Mouse (Mus musculus) midbrain, embryonic 13.5 days (tissue): ENCODE data around the gene Plcb4. TPM values are rescaled to one million over a fixed set of nuclear protein-coding genes. Genes with fewer than 3 reads are reported as not detected.

Experiments used
- ATAC-seq: fragments of 200-750 bp; cut with Nextera tagmentation; 2 replicates; pipeline ENCODE4 v1.8.0; 2017; ENCODE audit warnings: mild to moderate bottlenecking, moderate TSS enrichment, moderate library complexity
- H3K27ac ChIP-seq: fragments of 300-500 bp; sonication (generic); 2 replicates; pipeline ENCODE4 v1.5.1; 2015; ENCODE audit warnings: inconsistent platforms, mild to moderate bottlenecking, moderate library complexity
- H3K27me3 ChIP-seq: fragments of 300-500 bp; sonication (generic); 2 replicates; pipeline ENCODE4 v1.6.1; 2015; ENCODE audit warnings: mild to moderate bottlenecking, inconsistent platforms
- H3K36me3 ChIP-seq: fragments of 300-500 bp; sonication (generic); 2 replicates; pipeline ENCODE4 v1.6.1; 2015; ENCODE audit warnings: mild to moderate bottlenecking, inconsistent platforms
- H3K4me1 ChIP-seq: fragments of 300-500 bp; sonication (generic); replicated peaks from 2 replicates; pipeline ENCODE4 v1.6.1; 2015; ENCODE audit warnings: inconsistent platforms
- H3K4me2 ChIP-seq: fragments of 300-500 bp; sonication (generic); replicated peaks from 2 replicates; pipeline ENCODE4 v1.6.1; 2015; ENCODE audit warnings: moderate library complexity, mild to moderate bottlenecking, inconsistent platforms
- H3K4me3 ChIP-seq: fragments of 300-500 bp; sonication (generic); replicated peaks from 2 replicates; pipeline ENCODE4 v1.5.1; 2015; ENCODE audit warnings: mild to moderate bottlenecking, inconsistent platforms
- H3K9ac ChIP-seq: fragments of 300-500 bp; sonication (generic); replicated peaks from 2 replicates; pipeline ENCODE4 v1.6.1; 2015; ENCODE audit warnings: mild to moderate bottlenecking, inconsistent platforms
- H3K9me3 ChIP-seq: fragments of 300-500 bp; sonication (generic); 2 replicates; pipeline ENCODE4 v1.6.1; 2016; ENCODE audit warnings: mild to moderate bottlenecking, inconsistent platforms
- whole genome bisulfite sequencing: fragments of 180-500 bp; shearing (Covaris S2); methylation state at CpG from one replicate; pipeline ENCODE4 v1.1.7; 2015; 5-methylcytosine and 5-hydroxymethylcytosine counted together
- polyA plus RNA-seq: library from polyadenylated mRNA; unstranded; fragments of >200 nt; fragmentation: Nextera tagmentation; extraction: Ambion mirVana; gene quantifications from 2 replicates; pipeline ENCODE4 v1.2.1, GENCODE M21; 2015

Plcb4 gene
- polyA plus RNA-seq, 1 experiment from 2014 or later = 38.2 TPM

DNA sequence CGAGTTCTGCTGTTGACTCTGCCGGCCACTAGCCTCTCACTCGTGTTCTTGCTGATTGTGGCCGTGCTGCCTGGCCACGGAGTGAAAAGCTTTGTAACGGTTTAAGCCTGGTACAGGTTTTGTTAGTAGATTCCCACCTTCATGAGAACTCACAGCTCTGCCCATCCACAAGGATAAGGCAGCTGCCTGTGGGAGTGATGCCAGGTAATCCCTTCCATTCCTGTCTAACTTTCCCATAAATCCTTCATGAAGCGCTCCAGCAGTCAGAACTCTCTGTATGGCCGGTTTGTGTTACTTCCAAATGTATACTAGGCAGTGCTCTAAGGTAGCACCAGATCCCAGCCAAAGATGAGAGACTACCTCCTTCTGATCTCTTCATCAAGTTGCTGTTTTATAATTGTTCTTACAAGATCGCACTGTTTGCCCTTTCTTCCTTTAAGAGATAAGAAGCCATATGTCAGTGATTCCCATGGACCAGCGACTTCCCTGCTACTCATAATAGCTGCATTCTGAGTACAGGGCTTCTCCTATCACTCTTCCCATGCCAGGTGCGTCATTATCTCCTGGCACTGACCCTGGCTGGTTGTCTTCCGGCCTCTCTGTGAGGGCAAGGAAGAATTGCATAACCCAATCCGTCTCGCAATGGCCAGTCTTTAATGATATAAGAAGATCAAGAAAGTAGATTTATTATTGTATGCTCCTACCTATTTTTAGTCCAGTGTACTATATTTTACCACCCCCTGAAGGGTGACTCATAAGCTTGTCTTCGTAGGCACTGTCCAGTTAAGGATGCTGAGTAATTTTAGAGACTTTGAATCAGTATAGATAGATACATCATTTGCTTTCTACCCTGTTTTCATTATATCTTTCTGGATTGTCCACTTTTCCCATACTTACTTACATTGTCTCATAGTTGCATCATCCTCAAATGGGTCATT is 147.2 kb downstream of the Plcb4 start:
- no peak overlapping the region for H3K4me3 ChIP-seq

DNA sequence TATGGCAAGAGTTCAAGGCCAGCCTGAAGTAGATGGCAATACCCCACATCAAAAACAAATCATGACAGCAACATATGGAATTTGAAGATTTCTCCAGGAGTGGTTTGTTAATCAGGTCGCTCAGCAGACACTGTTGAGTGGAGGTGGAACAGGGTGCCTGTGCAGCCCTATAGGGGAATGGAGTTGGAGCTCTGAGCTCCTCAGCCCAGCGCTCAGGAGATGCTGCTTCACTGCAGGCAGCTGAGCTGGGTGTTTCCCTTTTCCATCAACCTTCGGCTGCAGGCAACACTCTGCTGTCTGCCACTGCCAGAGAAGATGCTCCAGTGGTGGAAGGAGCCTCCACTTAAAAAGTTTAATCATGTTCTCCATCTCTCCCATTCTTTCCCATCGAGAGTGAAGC is 149.5 kb downstream of the Plcb4 start:
- H3K9me3 ChIP-seq = no peaks in the 10 kb centered on the region
- no peak overlapping the region for H3K9ac ChIP-seq
- no peaks in the 10 kb centered on the region for H3K36me3 ChIP-seq
- ATAC-seq = no peak
- no peak overlapping the region for H3K27ac ChIP-seq
- H3K4me1 ChIP-seq = no peaks in the 10 kb centered on the region
- H3K4me2 ChIP-seq = no peak overlapping the region
- WGBS = 80% methylated on average over 4 of the region's 4 CpGs
- no peak overlapping the region for H3K4me3 ChIP-seq
- no peaks in the 10 kb centered on the region for H3K27me3 ChIP-seq

More for the DNA sequence above, 147.2 kb downstream of the Plcb4 start:
- no peaks in the 10 kb centered on the region for H3K36me3 ChIP-seq
- H3K27me3 ChIP-seq = no peaks in the 10 kb centered on the region
- no peak for ATAC-seq
- no peak overlapping the region for H3K27ac ChIP-seq
- H3K9me3 ChIP-seq = no peaks in the 10 kb centered on the region
- WGBS = 90% methylated on average over 15 of the region's 15 CpGs
- no peak overlapping the region for H3K4me2 ChIP-seq
- H3K9ac ChIP-seq = no peak overlapping the region
- H3K4me1 ChIP-seq = no peaks in the 10 kb centered on the region

- no peaks in the 10 kb centered on the region for H3K27me3 ChIP-seq
- ATAC-seq = no peak
Observed at GRCm38 (mm10) chr2:135810841-135811240, 152.0 kb downstream of the Plcb4 start.

GRCm38 (mm10) chr2:135811453-135812101 is 152.8 kb downstream of the Plcb4 start:
- no peak overlapping the region for H3K9ac ChIP-seq
- no peaks in the 10 kb centered on the region for H3K27me3 ChIP-seq
- H3K4me1 ChIP-seq = no peaks in the 10 kb centered on the region
- peaks cover 9% of the 10 kb centered on the region for H3K36me3 ChIP-seq
- no peak overlapping the region for H3K4me3 ChIP-seq
- no peak overlapping the region for H3K4me2 ChIP-seq
- WGBS = 84% methylated on average over 5 of the region's 5 CpGs
- H3K9me3 ChIP-seq = no peaks in the 10 kb centered on the region; the same call in 1 of the 2 replicates
- H3K27ac ChIP-seq = no peak overlapping the region
- ATAC-seq = no peak

More at GRCm38 (mm10) chr2:135810841-135811240, 152.0 kb downstream of the Plcb4 start:
- Histone ChIP-seq H3K27ac (no peak overlapping the region), H3K9me3 (no peaks in the 10 kb centered on the region; the same call in 1 of the 2 replicates), H3K9ac (no peak overlapping the region), H3K4me2 (no peak overlapping the region), H3K4me1 (no peaks in the 10 kb centered on the region), H3K4me3 (no peak overlapping the region), H3K36me3 (peaks cover 9% of the 10 kb centered on the region)
- WGBS = 84% methylated on average over 6 of the region's 6 CpGs

DNA sequence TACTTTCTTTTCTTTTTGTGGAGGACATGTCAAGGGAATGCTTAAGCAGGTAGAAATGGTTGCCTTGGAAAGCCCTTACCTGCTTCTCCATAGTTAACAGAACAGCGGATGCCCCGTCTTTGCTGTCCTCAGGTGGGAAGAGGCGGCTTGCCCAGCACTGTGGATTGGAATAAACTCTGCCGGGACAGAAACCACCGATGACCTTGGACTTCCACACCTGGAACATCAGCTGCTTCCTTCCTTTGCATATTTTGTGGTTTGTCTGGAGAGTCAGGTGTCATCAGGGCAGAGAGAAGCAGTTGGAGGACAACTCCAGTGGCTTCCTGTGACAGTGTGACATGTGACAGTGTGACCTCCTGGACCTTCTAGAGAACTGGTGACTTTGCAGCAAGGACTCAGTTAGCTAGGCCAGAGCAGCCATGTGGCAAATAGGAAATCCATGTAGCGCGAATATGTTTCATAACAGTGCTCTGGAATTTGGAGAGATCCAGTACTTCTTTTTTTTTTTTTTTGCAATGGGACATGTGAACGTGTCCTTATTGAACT is 154.0 kb downstream of the Plcb4 start:
- Histone ChIP-seq H3K27me3 (no peaks in the 10 kb centered on the region), H3K36me3 (peaks cover 9% of the 10 kb centered on the region), H3K4me3 (no peak overlapping the region), H3K9me3 (no peaks in the 10 kb centered on the region; the same call in 1 of the 2 replicates), H3K4me2 (no peak overlapping the region), H3K27ac (no peak overlapping the region), H3K9ac (no peak overlapping the region), H3K4me1 (no peaks in the 10 kb centered on the region)
- no peak for ATAC-seq
- 96% methylated on average over 8 of the region's 8 CpGs for WGBS

GRCm38 (mm10) chr2:135820691-135821090 is 161.9 kb downstream of the Plcb4 start:
- Histone ChIP-seq H3K27me3 (no peaks in the 10 kb centered on the region), H3K4me2 (no peak overlapping the region), H3K9me3 (no peaks in the 10 kb centered on the region), H3K9ac (no peak overlapping the region), H3K27ac (no peak overlapping the region), H3K4me3 (no peak overlapping the region), H3K36me3 (no peaks in the 10 kb centered on the region), H3K4me1 (peaks cover 3% of the 10 kb centered on the region)
- ATAC-seq = no peak
- WGBS = 80% methylated on average over 2 of the region's 2 CpGs

- Histone ChIP-seq H3K9ac (no peak overlapping the region), H3K4me1 (peaks cover 6% of the 10 kb centered on the region), H3K27ac (no peak overlapping the region), H3K36me3 (no peaks in the 10 kb centered on the region), H3K4me3 (no peak overlapping the region), H3K4me2 (no peak overlapping the region), H3K27me3 (no peaks in the 10 kb centered on the region), H3K9me3 (no peaks in the 10 kb centered on the region)
- no peak for ATAC-seq
- 100% methylated on average over 1 of the region's 1 CpGs for WGBS
Observed at GRCm38 (mm10) chr2:135823690-135824089, 164.9 kb downstream of the Plcb4 start.

- H3K36me3 ChIP-seq = no peaks in the 10 kb centered on the region
- H3K4me3 ChIP-seq = no peak overlapping the region
- H3K4me1 ChIP-seq = peaks cover 6% of the 10 kb centered on the region
- no peak overlapping the region for H3K9ac ChIP-seq
- no peaks in the 10 kb centered on the region for H3K9me3 ChIP-seq
- no peaks in the 10 kb centered on the region for H3K27me3 ChIP-seq
- no peak for ATAC-seq
- no peak overlapping the region for H3K27ac ChIP-seq
- H3K4me2 ChIP-seq = no peak overlapping the region
- 95% methylated on average over 1 of the region's 1 CpGs for WGBS
Observed at GRCm38 (mm10) chr2:135824757-135825156, 165.9 kb downstream of the Plcb4 start.

DNA sequence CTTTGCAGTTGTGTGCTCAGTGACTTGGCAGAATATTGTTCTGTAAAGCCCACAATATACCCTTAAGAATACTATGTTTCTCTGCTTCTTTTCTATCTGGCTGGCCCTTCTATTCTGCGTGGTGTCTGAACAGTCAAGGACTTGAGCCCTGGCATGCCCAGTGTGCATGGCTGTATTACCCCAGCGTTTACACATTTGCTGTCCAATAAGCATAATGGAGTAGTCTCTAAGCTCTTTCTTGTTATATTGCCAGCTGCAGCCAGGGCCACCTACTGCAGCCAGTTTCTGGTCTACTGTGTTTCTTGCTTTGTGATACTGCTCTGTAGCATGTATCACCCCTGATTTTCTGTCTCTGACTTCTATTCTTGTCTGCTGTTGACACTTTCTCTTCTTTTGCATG is 166.8 kb downstream of the Plcb4 start:
- Histone ChIP-seq H3K4me1 (peaks cover 6% of the 10 kb centered on the region), H3K4me2 (no peak overlapping the region), H3K36me3 (no peaks in the 10 kb centered on the region), H3K4me3 (no peak overlapping the region), H3K27ac (peak overlapping the region; percentile 10), H3K9me3 (no peaks in the 10 kb centered on the region), H3K9ac (no peak overlapping the region), H3K27me3 (no peaks in the 10 kb centered on the region)
- no peak for ATAC-seq
- 84% methylated on average over 2 of the region's 2 CpGs for WGBS

DNA sequence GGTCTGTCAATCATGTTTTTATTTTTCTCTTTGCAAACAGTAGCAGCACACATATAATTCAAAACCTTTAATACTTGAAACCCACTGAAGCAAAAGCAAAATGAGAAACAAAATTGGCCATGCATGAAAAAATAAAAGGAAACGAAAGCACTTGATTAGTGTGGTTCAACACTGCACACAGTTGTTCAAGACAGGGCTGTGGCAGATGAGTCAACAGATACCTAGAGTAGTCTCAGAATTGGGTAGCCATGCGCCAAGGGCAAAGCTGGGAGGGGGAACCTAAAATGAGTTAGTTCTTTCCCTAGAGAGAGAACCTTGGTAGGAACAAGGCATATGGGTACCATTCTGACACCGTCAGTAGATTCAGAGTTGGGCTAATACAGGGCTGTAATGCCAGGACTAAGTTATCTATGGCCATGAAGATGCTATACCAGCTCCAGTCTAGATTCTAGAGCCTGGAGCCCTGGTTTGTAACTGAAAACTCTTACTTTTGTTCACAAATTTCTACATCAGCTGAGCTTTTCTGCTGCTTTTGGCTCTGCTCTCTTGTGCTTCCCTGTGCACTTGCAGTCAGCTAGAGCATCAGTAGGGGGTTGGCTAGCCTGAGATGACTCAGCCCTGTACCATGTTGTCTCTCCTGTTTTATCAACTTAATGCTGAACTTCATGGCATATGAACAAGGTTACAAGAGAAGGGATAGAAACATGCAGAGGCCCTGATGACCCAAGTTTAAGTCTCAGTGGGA is 168.0 kb downstream of the Plcb4 start:
- peaks cover 6% of the 10 kb centered on the region for H3K4me1 ChIP-seq
- H3K27ac ChIP-seq = no peak overlapping the region
- no peak overlapping the region for H3K4me3 ChIP-seq
- H3K9me3 ChIP-seq = no peaks in the 10 kb centered on the region
- WGBS = 86% methylated on average over 3 of the region's 3 CpGs
- H3K36me3 ChIP-seq = no peaks in the 10 kb centered on the region
- H3K4me2 ChIP-seq = no peak overlapping the region
- H3K27me3 ChIP-seq = no peaks in the 10 kb centered on the region
- ATAC-seq = no peak
- no peak overlapping the region for H3K9ac ChIP-seq

DNA sequence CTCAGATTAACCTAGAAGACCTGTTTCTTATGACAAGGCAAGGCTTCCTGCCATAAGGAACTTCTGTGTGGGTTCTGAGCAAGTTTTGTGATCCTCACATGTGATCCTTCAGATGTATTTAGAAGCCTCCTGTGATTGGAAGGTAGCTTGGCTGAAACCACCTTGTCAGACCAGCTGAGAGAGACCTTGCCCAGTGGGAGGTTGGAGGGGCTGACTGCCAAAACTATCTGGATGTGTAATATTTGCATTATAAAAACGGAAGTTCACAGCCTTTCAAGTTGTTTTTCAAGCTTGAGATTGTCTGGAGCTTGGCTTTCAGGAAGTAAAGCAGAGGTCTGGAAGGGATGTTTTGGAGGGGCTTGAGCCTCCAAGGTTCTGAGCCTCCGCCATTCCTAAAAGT is 169.6 kb downstream of the Plcb4 start:
- ATAC-seq = no peak
- no peaks in the 10 kb centered on the region for H3K9me3 ChIP-seq
- no peak overlapping the region for H3K4me3 ChIP-seq
- H3K27ac ChIP-seq = no peak overlapping the region
- H3K9ac ChIP-seq = no peak overlapping the region
- H3K4me2 ChIP-seq = no peak overlapping the region
- H3K4me1 ChIP-seq = peaks cover 6% of the 10 kb centered on the region
- WGBS = 82% methylated on average over 2 of the region's 2 CpGs
- H3K27me3 ChIP-seq = no peaks in the 10 kb centered on the region
- H3K36me3 ChIP-seq = no peaks in the 10 kb centered on the region
